Comparison of ENCODE assay signal across 14 mouse cellular contexts in genomic region chr4:101172738-101173137, GRCm38 (mm10).
DNase-seq lines count a peak whose midpoint lies in the region; ATAC-seq and TF ChIP-seq lines count a peak whose summit lies in the region.
"Had no signal": no experiment of that assay in that cellular context is flagged by ENCODE, and none has a peak within 500 bp of the region (broad histone marks: within the 10 kb centered on the region; RNA-seq: fewer than 3 reads in every experiment).

No protein-coding gene starts in this region.

- no peak overlapping the region for H3K4me2 ChIP-seq in intestine, postnatal 0 days (replicated peaks; ENCODE audit: low read depth)
- H3K4me2 ChIP-seq in intestine, embryonic 15.5 days (replicated peaks), result no peak overlapping the region
- H3K4me2 ChIP-seq: heart, embryonic 13.5 days; hindbrain, embryonic 13.5 days had no signal

- no peak overlapping the region for H3K4me3 ChIP-seq in intestine, postnatal 0 days (ENCODE audit: low read depth, low read length)
- H3K4me3 ChIP-seq in intestine, embryonic 15.5 days (replicated peaks), result no peak overlapping the region
- H3K4me3 ChIP-seq: heart, embryonic 13.5 days; hindbrain, embryonic 13.5 days; limb, embryonic 10.5 days had no signal

- TF ChIP-seq CTCF in intestine, postnatal 0 days (IDR thresholded peaks at IDR 0.05; ENCODE audit: low read depth), result no peak

- no peak overlapping the region for H3K27ac ChIP-seq in intestine, postnatal 0 days (ENCODE audit: low read depth, low read length)
- no peak overlapping the region for H3K27ac ChIP-seq in intestine, embryonic 15.5 days
- H3K27ac ChIP-seq: heart, embryonic 13.5 days; hindbrain, embryonic 13.5 days; limb, embryonic 10.5 days had no signal

- no peak overlapping the region for H3K9ac ChIP-seq in intestine, postnatal 0 days (ENCODE audit: low read depth, low read length)
- H3K9ac ChIP-seq in intestine, embryonic 15.5 days, result no peak overlapping the region
- H3K9ac ChIP-seq: heart, embryonic 13.5 days; hindbrain, embryonic 13.5 days had no signal

- H3K27me3 ChIP-seq in intestine, postnatal 0 days (replicated peaks; ENCODE audit: control insufficient read depth, insufficient read depth, low read length), result no peaks in the 10 kb centered on the region
- H3K27me3 ChIP-seq in intestine, embryonic 15.5 days (replicated peaks), result no peaks in the 10 kb centered on the region
- H3K27me3 ChIP-seq: heart, embryonic 13.5 days; hindbrain, embryonic 13.5 days had no signal

- ATAC-seq in intestine, postnatal 0 days, result 0 out of 2 replicates have a peak, but pooled peaks have one; percentile 22
- ATAC-seq in intestine, embryonic 15.5 days, result no peak

- H3K36me3 ChIP-seq in intestine, postnatal 0 days (ENCODE audit: control insufficient read depth, insufficient read depth), result peaks cover 57% of the 10 kb centered on the region
- H3K36me3 ChIP-seq in intestine, embryonic 15.5 days, result peaks cover 27% of the 10 kb centered on the region; the same call in 1 of the 2 replicates

- WGBS in intestine, postnatal 0 days, result 64% methylated on average over 2 of the region's 2 CpGs
- WGBS in intestine, embryonic 15.5 days, result 76% methylated on average over 2 of the region's 2 CpGs

- no peaks in the 10 kb centered on the region for H3K9me3 ChIP-seq in intestine, postnatal 0 days (ENCODE audit: control insufficient read depth)
- H3K9me3 ChIP-seq in intestine, embryonic 15.5 days, result no peaks in the 10 kb centered on the region
- H3K9me3 ChIP-seq: heart, embryonic 13.5 days; hindbrain, embryonic 13.5 days; limb, embryonic 10.5 days had no signal

- no peaks in the 10 kb centered on the region for H3K4me1 ChIP-seq in intestine, postnatal 0 days (replicated peaks; ENCODE audit: control insufficient read depth, insufficient read depth, low read length)
- no peaks in the 10 kb centered on the region for H3K4me1 ChIP-seq in intestine, embryonic 15.5 days (replicated peaks)
- H3K4me1 ChIP-seq: hindbrain, embryonic 13.5 days; limb, embryonic 10.5 days had no signal

- DNase-seq in A20 (ENCODE audit: low read depth, low spot score) (peak; percentile 48), MEL-GATA-1-ER (ENCODE audit: extremely low read depth, low read depth) (peak; percentile 59)
- peak; percentile 75 for DNase-seq in lung, postnatal 36 days
- DNase-seq in adrenal gland, adult 2 months, result no peak
- no peak for DNase-seq in layer of hippocampus, postnatal 14 days (ENCODE audit: low spot score in 2 of 2)
- DNase-seq in right cerebral cortex, postnatal 14 days, result no peak
- DNase-seq: adrenal gland, postnatal 25 days; cerebellum, postnatal 36 days; kidney, adult 9 months had no signal

Comparison
In these comparisons a context has a peak if more than half of its experiments do, and no peak if none do; other contexts are left out.
1. DNase-seq: peak in A20 (single experiment), MEL-GATA-1-ER (single experiment) and lung, postnatal 36 days (single experiment); none in adrenal gland, adult 2 months (single experiment), layer of hippocampus, postnatal 14 days (0 of 2) and right cerebral cortex, postnatal 14 days (single experiment).